Mouse (Mus musculus) cerebellum, adult 2 months (tissue): ENCODE measurements around the gene Sh3d21. TPM values are rescaled to one million over a fixed set of nuclear protein-coding genes. Genes with fewer than 3 reads are reported as not detected.

ENCODE experiments used
- DNase-seq, 2 experiments: peaks; one replicate each; pipeline ENCODE4 v3.0.0; 2021
- H3K27ac ChIP-seq: fragments of 200-500 bp; 2 replicates; pipeline ENCODE4 v1.5.1; 2012; ENCODE audit warnings: low read length, control low read depth, inconsistent platforms; ENCODE audit not compliant: insufficient read depth
- H3K27me3 ChIP-seq: fragments of 200-500 bp; 2 replicates; pipeline ENCODE4 v1.6.1; 2012; ENCODE audit warnings: inconsistent platforms, mild to moderate bottlenecking, low read length, moderate library complexity; ENCODE audit not compliant: control insufficient read depth, insufficient read depth
- H3K4me1 ChIP-seq: fragments of 200-500 bp; 2 replicates; pipeline ENCODE4 v1.6.1; 2011; ENCODE audit warnings: low read length; ENCODE audit not compliant: control insufficient read depth, insufficient read depth
- H3K4me3 ChIP-seq: fragments of 200-500 bp; replicated peaks from 2 replicates; pipeline ENCODE3; 2011; ENCODE audit warnings: mild to moderate bottlenecking, low read depth, low read length, control low read depth; ENCODE audit not compliant: insufficient read depth
- CTCF ChIP-seq: fragments of 200-500 bp; IDR thresholded peaks from 2 replicates; pipeline ENCODE4 v1.5.1; 2011; ENCODE audit warnings: low read depth, mild to moderate bottlenecking, control low read depth, low read length, moderate library complexity, borderline replicate concordance; ENCODE audit not compliant: insufficient read depth
- POLR2A ChIP-seq: fragments of 200-500 bp; IDR thresholded peaks from 2 replicates; pipeline ENCODE4 v1.6.1; 2011; ENCODE audit warnings: low read length, control low read depth, borderline replicate concordance; ENCODE audit not compliant: insufficient read depth
- WGBS: fragments of 180-500 bp; shearing (Covaris S2); methylation state at CpG from one replicate; pipeline ENCODE4 v1.1.7; 2018; 5-methylcytosine and 5-hydroxymethylcytosine counted together
- polyA plus RNA-seq: library from polyadenylated mRNA; depleted of rRNA; stranded (reverse); fragments of >200 nt; gene quantifications from 2 replicates; pipeline ENCODE4 v1.2.3, GENCODE M21; 2012; rRNA removed

Sh3d21 gene
- polyA plus RNA-seq, 1 experiment, result 2.0 TPM

GRCm38 (mm10) chr4:126102061-126102841 lies 61.0 kb downstream of the Sh3d21 start:
- Histone ChIP-seq H3K4me1 (peaks cover 14% of the 10 kb centered on the region), H3K27me3 (no peaks in the 10 kb centered on the region), H3K27ac (peak overlapping the region; percentile 81), H3K4me3 (no peak overlapping the region)
- WGBS, result 40% methylated on average over 7 of the region's 7 CpGs
- TF ChIP-seq POLR2A (no peak), CTCF (no peak)
- peak in 1 of 2 experiments; percentile 24 for DNase-seq

DNA sequence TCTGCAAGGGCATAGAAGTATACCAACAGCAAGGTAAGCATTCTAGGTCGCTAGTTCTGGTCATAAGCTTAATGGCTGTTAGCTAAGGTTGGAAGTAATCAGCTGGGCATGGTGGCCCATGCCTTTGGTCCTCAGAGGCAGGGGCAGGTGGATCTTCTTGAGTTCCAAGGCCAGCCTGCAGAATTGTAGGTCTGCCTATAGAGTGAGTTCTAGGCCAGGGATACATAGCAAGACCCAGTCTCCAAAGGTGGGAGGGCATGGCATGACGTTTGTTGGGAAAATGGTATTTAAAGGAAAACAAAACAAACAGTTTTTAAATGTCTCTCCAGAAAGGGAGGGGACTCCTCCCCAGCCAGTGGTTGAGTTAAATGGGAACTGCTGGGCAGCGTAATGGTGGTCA lies 62.5 kb downstream of the Sh3d21 start:
- no peak overlapping the region for H3K27ac ChIP-seq
- no peak overlapping the region for H3K4me3 ChIP-seq
- TF ChIP-seq POLR2A, result no peak
- no peak for TF ChIP-seq CTCF
- no peak for DNase-seq
- no peaks in the 10 kb centered on the region for H3K27me3 ChIP-seq
- peaks cover 3% of the 10 kb centered on the region; the same call in 1 of the 2 replicates for H3K4me1 ChIP-seq
- 92% methylated on average over 3 of the region's 3 CpGs for WGBS

Other genes with a start within 250 kb of the Sh3d21 start
- gene Csf3r, start 138.9 kb downstream of the Sh3d21 start, polyA plus RNA-seq, result 1.9 and 2.6 TPM in 2 replicates
- gene Mrps15, start 116.6 kb downstream of the Sh3d21 start, polyA plus RNA-seq, result 90.6 and 94.5 TPM in 2 replicates
- 12.1 and 12.8 TPM in 2 replicates for gene Oscp1, start 104.9 kb downstream of the Sh3d21 start, polyA plus RNA-seq
- gene Lsm10, start 66.9 kb downstream of the Sh3d21 start, polyA plus RNA-seq, result 21.4 and 28.8 TPM in 2 replicates
- gene Stk40, start 59.5 kb downstream of the Sh3d21 start, polyA plus RNA-seq, result 23.3 and 24.9 TPM in 2 replicates
- gene Eva1b, start 15.7 kb downstream of the Sh3d21 start, polyA plus RNA-seq, result 9.0 and 9.2 TPM in 2 replicates
- gene Thrap3, start 39.3 kb upstream of the Sh3d21 start, polyA plus RNA-seq, result 122 TPM in 2 replicates
- gene Map7d1, start 92.9 kb upstream of the Sh3d21 start, polyA plus RNA-seq, result 274 and 283 TPM in 2 replicates
- gene Trappc3, start 98.8 kb upstream of the Sh3d21 start, polyA plus RNA-seq, result 175 TPM in 2 replicates
- 0.93 and 2.0 TPM in 2 replicates for gene Col8a2, start 123.3 kb upstream of the Sh3d21 start, polyA plus RNA-seq
- gene Adprhl2, start 158.2 kb upstream of the Sh3d21 start, polyA plus RNA-seq, result 45.8 and 49.7 TPM in 2 replicates
- 4.1 and 4.7 TPM in 2 replicates for gene Tekt2, start 162.2 kb upstream of the Sh3d21 start, polyA plus RNA-seq